Mouse (Mus musculus): ENCODE results near the gene Vnn3. TPM values are rescaled to one million over a fixed set of nuclear protein-coding genes. Genes with fewer than 3 reads are reported as not detected.

Gene Vnn3
- polyA plus RNA-seq, 1 experiment from 2014 or later, result not detected

GRCm38 (mm10) chr10:23837115-23837514, 14.1 kb upstream of the Vnn3 start:
- 78% methylated on average over 3 of the region's 3 CpGs for WGBS
- no peaks in the 10 kb centered on the region for H3K4me1 ChIP-seq
- no peaks in the 10 kb centered on the region for H3K27me3 ChIP-seq
- no peaks in the 10 kb centered on the region for H3K9me3 ChIP-seq
- no peak overlapping the region for H3K9ac ChIP-seq
- H3K36me3 ChIP-seq (replicated peaks), result no peaks in the 10 kb centered on the region
- no peak overlapping the region for H3K4me3 ChIP-seq (replicated peaks)
- no peak overlapping the region for H3K27ac ChIP-seq
- H3K4me2 ChIP-seq, result no peak overlapping the region
- ATAC-seq (ENCODE audit: low FRiP score), result no peak

- Histone ChIP-seq H3K4me3 (replicated peaks) (no peak overlapping the region), H3K27me3 (no peaks in the 10 kb centered on the region), H3K4me2 (no peak overlapping the region), H3K36me3 (replicated peaks) (no peaks in the 10 kb centered on the region), H3K9me3 (no peaks in the 10 kb centered on the region), H3K9ac (no peak overlapping the region), H3K4me1 (no peaks in the 10 kb centered on the region), H3K27ac (no peak overlapping the region)
- WGBS, result 93% methylated on average over 3 of the region's 3 CpGs
- ATAC-seq (ENCODE audit: low FRiP score), result no peak
Observed at GRCm38 (mm10) chr10:23838910-23839309, 12.4 kb upstream of the Vnn3 start.

GRCm38 (mm10) chr10:23839368-23839767, 11.9 kb upstream of the Vnn3 start:
- ATAC-seq (ENCODE audit: low FRiP score), result no peak

GRCm38 (mm10) chr10:23840496-23840895, 10.8 kb upstream of the Vnn3 start:
- H3K36me3 ChIP-seq (replicated peaks), result no peaks in the 10 kb centered on the region
- WGBS, result 82% methylated on average over 4 of the region's 4 CpGs

More at GRCm38 (mm10) chr10:23839368-23839767, 11.9 kb upstream of the Vnn3 start:
- Histone ChIP-seq H3K4me2 (no peak overlapping the region), H3K36me3 (replicated peaks) (no peaks in the 10 kb centered on the region), H3K9me3 (no peaks in the 10 kb centered on the region), H3K27me3 (no peaks in the 10 kb centered on the region), H3K9ac (no peak overlapping the region), H3K4me3 (replicated peaks) (no peak overlapping the region), H3K4me1 (no peaks in the 10 kb centered on the region), H3K27ac (no peak overlapping the region)
- WGBS, result 47% methylated on average over 9 of the region's 9 CpGs

GRCm38 (mm10) chr10:23852096-23852495, 834 bp downstream of the Vnn3 start:
- H3K4me2 ChIP-seq, result no peak overlapping the region
- no peak overlapping the region for H3K9ac ChIP-seq
- no peak overlapping the region for H3K27ac ChIP-seq
- no peaks in the 10 kb centered on the region for H3K36me3 ChIP-seq (replicated peaks)
- no peak for ATAC-seq (ENCODE audit: low FRiP score)
- H3K4me1 ChIP-seq, result no peaks in the 10 kb centered on the region
- H3K9me3 ChIP-seq, result no peaks in the 10 kb centered on the region
- 85% methylated on average over 2 of the region's 2 CpGs for WGBS
- no peak overlapping the region for H3K4me3 ChIP-seq (replicated peaks)
- H3K27me3 ChIP-seq, result no peaks in the 10 kb centered on the region

More at GRCm38 (mm10) chr10:23840496-23840895, 10.8 kb upstream of the Vnn3 start:
- H3K4me3 ChIP-seq (replicated peaks), result no peak overlapping the region
- no peak for ATAC-seq (ENCODE audit: low FRiP score)
- no peak overlapping the region for H3K27ac ChIP-seq
- no peaks in the 10 kb centered on the region for H3K4me1 ChIP-seq
- no peak overlapping the region for H3K9ac ChIP-seq
- no peak overlapping the region for H3K4me2 ChIP-seq
- no peaks in the 10 kb centered on the region for H3K9me3 ChIP-seq
- no peaks in the 10 kb centered on the region for H3K27me3 ChIP-seq

GRCm38 (mm10) chr10:23864362-23865312, 13.4 kb downstream of the Vnn3 start:
- H3K4me1 ChIP-seq, result no peaks in the 10 kb centered on the region
- H3K4me2 ChIP-seq, result no peak overlapping the region
- ATAC-seq (ENCODE audit: low FRiP score), result no peak
- H3K27ac ChIP-seq, result no peak overlapping the region
- H3K27me3 ChIP-seq, result no peaks in the 10 kb centered on the region
- no peak overlapping the region for H3K4me3 ChIP-seq (replicated peaks)
- WGBS, result 86% methylated on average over 9 of the region's 9 CpGs
- no peaks in the 10 kb centered on the region for H3K36me3 ChIP-seq (replicated peaks)
- H3K9ac ChIP-seq, result no peak overlapping the region
- H3K9me3 ChIP-seq, result no peaks in the 10 kb centered on the region

GRCm38 (mm10) chr10:23880695-23881094, 29.4 kb downstream of the Vnn3 start:
- Histone ChIP-seq H3K4me2 (no peak overlapping the region), H3K36me3 (replicated peaks) (no peaks in the 10 kb centered on the region), H3K4me1 (no peaks in the 10 kb centered on the region), H3K4me3 (replicated peaks) (no peak overlapping the region), H3K27ac (no peak overlapping the region), H3K27me3 (no peaks in the 10 kb centered on the region), H3K9me3 (no peaks in the 10 kb centered on the region), H3K9ac (no peak overlapping the region)
- ATAC-seq (ENCODE audit: low FRiP score), result no peak
- 87% methylated on average over 6 of the region's 6 CpGs for WGBS

GRCm38 (mm10) chr10:23884910-23885309, 33.6 kb downstream of the Vnn3 start:
- H3K4me2 ChIP-seq, result no peak overlapping the region
- H3K36me3 ChIP-seq (replicated peaks), result no peaks in the 10 kb centered on the region
- H3K27me3 ChIP-seq, result no peaks in the 10 kb centered on the region
- H3K9ac ChIP-seq, result no peak overlapping the region
- ATAC-seq (ENCODE audit: low FRiP score), result no peak
- no peaks in the 10 kb centered on the region for H3K4me1 ChIP-seq
- no peak overlapping the region for H3K27ac ChIP-seq
- H3K9me3 ChIP-seq, result no peaks in the 10 kb centered on the region
- WGBS, result 95% methylated on average over 1 of the region's 1 CpGs
- H3K4me3 ChIP-seq (replicated peaks), result no peak overlapping the region

- Histone ChIP-seq H3K4me1 (no peaks in the 10 kb centered on the region), H3K9me3 (no peaks in the 10 kb centered on the region), H3K27me3 (no peaks in the 10 kb centered on the region), H3K4me2 (no peak overlapping the region), H3K4me3 (replicated peaks) (no peak overlapping the region), H3K27ac (no peak overlapping the region), H3K9ac (no peak overlapping the region), H3K36me3 (replicated peaks) (no peaks in the 10 kb centered on the region)
- WGBS, result 83% methylated on average over 3 of the region's 3 CpGs
- no peak for ATAC-seq (ENCODE audit: low FRiP score)
Observed at GRCm38 (mm10) chr10:23886060-23886459, 34.8 kb downstream of the Vnn3 start.

- Histone ChIP-seq H3K4me2 (no peak overlapping the region), H3K36me3 (replicated peaks) (no peaks in the 10 kb centered on the region), H3K9me3 (no peaks in the 10 kb centered on the region), H3K27ac (no peak overlapping the region), H3K4me3 (replicated peaks) (no peak overlapping the region), H3K4me1 (0 out of 2 replicates have a peak, but pooled peaks cover 3% of the 10 kb centered on the region), H3K27me3 (no peaks in the 10 kb centered on the region), H3K9ac (no peak overlapping the region)
- 85% methylated on average over 1 of the region's 1 CpGs for WGBS
- no peak for ATAC-seq (ENCODE audit: low FRiP score)
Observed at GRCm38 (mm10) chr10:23892987-23893386, 41.7 kb downstream of the Vnn3 start.

GRCm38 (mm10) chr10:23894601-23895349, 43.5 kb downstream of the Vnn3 start, which contains the start of gene Vnn1:
Vnn1 (plus strand) TSS chr10:23894688.
- H3K4me3 ChIP-seq (replicated peaks), result no peak within 1 kb of the TSS
- no peak for ATAC-seq (ENCODE audit: low FRiP score)
- 0 out of 2 replicates have a peak, but pooled peaks cover 3% of the 10 kb centered on the region for H3K4me1 ChIP-seq
- H3K27me3 ChIP-seq, result no peaks in the 10 kb centered on the region
- WGBS, result 46% methylated on average over 21 of the region's 21 CpGs
- peak within 1 kb of the TSS; percentile 23; the same call in 1 of the 2 replicates for H3K4me2 ChIP-seq
- H3K9ac ChIP-seq, result no peak within 1 kb of the TSS
- H3K9me3 ChIP-seq, result no peaks in the 10 kb centered on the region
- no peaks in the 10 kb centered on the region for H3K36me3 ChIP-seq (replicated peaks)
- H3K27ac ChIP-seq, result no peak within 1 kb of the TSS

GRCm38 (mm10) chr10:23895376-23895775, 44.1 kb downstream of the Vnn3 start:
- 84% methylated on average over 7 of the region's 7 CpGs for WGBS
- H3K27me3 ChIP-seq, result no peaks in the 10 kb centered on the region
- H3K9me3 ChIP-seq, result no peaks in the 10 kb centered on the region
- no peak overlapping the region for H3K27ac ChIP-seq
- no peak for ATAC-seq (ENCODE audit: low FRiP score)
- 0 out of 2 replicates have a peak, but pooled peaks cover 3% of the 10 kb centered on the region for H3K4me1 ChIP-seq
- no peak overlapping the region for H3K4me3 ChIP-seq (replicated peaks)
- no peaks in the 10 kb centered on the region for H3K36me3 ChIP-seq (replicated peaks)
- H3K9ac ChIP-seq, result no peak overlapping the region
- H3K4me2 ChIP-seq, result no peak overlapping the region

Data from forebrain, embryonic 12.5 days (tissue).